Mouse (Mus musculus) thymus, postnatal 4 days (tissue): Measurements from ENCODE around the gene Rhbdd2.

Experiments used
- DNase-seq: peaks from one replicate; pipeline ENCODE4 v3.0.0; 2021

Gene Rhbdd2

DNA sequence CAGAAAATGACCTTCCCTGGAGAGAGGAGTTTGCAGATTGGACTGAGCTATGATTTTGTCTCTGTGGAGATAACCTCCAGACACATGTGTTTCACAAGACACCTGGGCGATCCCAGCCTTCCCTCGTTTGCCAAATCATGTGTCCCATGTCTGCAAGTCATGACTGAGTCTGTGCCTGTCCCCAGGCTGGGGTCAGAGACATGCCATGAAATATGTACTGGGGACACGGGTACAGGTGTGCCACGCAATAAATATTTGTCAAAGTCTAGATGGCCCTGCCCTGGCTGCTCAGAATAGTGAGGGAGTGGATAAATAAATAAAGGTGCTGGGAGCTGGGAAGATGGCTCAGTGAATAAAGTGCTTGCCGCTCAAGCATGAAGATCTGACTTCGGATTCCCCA is 13.6 kb downstream of the Rhbdd2 start:
- no peak for DNase-seq

DNA sequence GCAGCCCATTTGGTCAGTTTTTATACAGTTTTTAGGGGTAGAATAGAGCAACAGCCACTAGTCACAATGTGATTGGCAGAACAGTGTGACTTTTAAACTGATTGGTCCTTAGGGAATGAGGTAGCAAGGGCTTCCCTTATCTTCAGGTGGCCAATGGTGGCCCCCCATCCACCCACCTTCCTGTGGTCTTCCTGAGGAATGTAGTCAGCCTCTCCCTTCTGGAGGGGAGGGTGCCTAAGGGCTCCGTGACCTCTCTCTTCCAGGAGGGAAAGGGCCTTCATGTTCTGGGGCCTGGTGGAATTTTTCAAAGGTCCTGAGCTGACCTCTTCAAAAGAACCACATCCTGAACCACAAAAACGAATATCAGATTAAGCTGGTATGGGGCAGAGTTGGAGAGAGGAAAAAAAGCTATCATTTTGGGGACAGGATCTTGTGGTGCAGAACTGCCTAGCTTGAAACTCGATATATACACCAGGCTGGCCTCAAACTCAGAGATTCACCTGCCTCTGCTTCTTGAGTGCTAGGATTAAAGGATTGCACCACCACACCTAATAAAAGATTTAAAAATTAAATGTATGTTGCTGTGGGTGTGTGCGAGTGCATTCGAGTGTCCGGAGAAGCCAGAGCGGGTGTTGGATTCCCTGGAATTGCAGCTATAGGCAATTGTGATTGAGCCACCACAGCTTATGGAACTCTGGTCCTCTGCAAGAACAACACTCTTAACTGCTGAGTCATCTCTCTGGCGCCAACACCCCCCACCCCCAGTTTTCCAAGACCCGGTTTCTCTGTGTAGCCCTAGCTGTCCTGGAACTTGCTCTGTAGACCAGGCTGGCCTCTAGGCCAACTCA is 16.3 kb downstream of the Rhbdd2 start:
- DNase-seq, result no peak

DNA sequence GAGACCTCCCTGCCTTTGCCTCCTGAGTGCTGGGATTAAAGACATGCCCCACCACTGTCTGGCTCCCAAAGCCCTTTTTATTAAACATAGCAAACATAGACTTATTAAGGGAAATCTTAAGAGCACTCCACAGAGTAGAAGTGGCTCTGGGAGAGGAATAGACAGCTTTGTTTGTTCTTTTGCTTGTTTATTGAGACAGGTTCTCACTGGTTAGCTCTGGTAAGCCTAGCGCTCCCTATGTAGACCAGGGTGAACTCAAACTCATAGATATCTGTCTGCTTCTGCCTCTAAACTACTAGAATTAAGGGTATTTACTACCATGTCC is 16.9 kb downstream of the Rhbdd2 start:
- no peak for DNase-seq

DNA sequence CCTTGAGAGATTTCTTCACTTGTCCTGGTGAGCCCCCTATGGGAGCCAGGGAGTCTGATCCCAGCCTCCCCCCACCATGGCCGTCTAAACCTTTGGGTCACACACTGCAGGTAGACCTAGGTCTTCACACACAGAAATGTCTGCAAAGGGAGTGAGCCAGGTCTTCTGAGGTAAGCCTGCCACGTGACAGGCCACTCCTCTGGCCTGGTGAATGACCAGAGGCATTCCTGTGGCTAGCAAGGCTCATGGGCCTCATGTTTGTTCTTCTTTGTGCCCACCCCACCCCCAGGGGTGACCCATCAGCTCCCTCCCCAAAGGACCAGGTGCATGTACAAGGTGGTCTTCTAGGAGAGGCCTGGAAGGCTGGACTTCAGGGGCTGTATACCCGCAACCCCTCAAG is 19.1 kb downstream of the Rhbdd2 start:
- no peak for DNase-seq

DNA sequence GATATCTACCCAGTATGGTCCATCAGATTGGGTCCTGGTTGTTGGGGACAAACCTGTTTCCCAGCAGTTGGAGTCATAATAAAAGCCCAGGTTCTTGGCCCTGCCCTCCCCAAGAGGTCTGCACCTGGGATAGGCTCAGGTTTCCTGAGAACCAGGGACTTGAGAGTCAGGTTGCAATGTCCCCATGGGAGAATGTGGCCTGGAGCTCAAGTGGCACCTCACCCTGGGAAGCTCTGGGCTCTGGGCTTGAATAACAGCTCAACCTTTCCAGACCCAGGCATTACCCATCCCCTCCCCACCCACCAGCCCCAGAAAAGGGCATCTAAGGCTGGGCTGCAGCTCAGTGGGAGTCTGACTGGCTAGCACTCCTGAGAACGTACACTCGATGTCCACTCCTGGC is 20.8 kb downstream of the Rhbdd2 start:
- DNase-seq, result no peak

DNA sequence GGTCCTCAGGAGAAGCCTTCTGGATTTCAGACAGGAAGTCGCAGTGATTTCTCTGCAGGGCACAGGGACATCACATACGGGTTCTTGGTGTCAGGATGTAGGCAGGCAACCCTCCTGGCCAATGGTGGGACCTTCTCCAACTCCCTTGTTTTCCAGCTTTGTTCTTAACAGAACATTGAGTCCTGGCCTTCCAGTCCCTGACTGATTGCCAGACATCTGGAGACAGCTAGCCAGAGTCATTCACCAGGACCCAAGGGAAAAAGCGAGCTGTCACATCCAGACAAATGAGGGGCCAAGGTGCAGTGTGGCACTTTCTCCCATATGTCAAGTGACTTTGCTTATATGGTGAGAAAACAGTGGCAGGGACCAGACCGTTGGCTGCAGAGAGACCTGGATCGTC is 23.6 kb downstream of the Rhbdd2 start:
- DNase-seq, result no peak

DNA sequence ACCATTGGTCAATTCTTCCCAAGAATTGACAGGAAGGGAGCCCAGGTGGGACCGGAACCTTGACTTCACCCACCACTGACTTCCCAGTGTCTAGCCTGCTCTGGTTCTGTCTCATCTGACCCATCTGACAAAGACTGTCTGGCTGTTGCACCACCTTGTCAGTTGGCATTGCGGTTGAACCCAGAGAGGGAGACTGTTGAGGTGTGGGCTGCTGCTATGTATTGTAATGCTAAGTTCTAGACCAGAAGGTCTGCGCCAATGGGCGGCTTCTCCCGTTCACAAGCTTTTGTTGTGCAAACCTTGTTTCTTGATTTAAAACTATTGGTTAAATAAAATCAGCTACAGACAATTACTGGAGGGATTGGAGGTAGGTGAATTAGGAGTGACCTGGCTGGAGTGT is 24.7 kb downstream of the Rhbdd2 start:
- DNase-seq, result no peak

DNA sequence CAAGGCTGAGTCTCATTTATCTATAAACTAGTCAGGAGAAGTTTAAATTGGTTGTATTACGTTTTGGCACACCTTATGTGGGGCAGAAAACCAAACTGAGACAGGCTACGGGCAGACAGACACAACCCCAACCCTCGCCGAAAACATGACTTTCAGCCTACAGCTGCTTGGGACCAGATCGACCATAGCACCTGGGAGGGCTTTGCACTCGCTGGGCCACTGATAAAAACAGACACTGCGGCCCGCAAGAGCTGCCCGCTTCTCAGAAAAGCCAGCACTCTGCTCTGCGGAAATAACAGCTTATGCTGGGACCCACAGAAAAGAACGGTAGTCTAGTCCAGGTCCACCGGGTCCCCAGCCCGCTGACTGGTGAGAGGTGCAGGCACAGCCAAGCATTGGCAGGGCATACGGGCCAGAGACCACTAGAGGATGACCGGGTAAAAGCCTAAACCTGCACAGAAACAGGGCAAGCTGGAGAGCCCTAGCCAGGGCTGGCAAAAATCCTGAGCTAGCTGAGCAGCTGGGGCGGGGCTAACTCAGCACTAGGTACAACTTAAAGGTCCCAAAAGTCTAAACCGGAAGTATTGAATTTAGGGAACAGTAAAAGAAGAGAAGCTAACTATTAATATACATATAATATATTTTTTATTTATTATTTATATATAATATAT is 25.4 kb downstream of the Rhbdd2 start:
- no peak for DNase-seq

DNA sequence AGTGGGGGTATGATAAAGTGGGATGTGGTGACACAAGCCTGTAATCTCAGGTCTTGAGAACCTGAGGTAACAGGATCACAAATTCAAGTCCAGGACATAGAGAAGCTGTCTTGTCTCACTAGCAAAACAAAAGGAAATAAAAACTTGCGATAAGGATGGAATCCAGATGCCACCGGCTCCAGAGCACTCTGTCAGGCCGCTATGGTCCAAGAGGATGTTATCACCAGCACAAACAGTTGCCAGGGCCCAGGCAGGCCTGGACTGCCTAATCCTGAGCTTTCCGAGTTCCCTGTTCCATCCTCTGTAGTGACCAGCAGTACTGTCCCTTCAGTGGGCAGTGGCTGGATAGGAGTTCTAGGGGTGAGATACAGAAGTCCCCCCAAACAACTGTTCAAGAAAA is 27.5 kb downstream of the Rhbdd2 start:
- DNase-seq, result no peak

DNA sequence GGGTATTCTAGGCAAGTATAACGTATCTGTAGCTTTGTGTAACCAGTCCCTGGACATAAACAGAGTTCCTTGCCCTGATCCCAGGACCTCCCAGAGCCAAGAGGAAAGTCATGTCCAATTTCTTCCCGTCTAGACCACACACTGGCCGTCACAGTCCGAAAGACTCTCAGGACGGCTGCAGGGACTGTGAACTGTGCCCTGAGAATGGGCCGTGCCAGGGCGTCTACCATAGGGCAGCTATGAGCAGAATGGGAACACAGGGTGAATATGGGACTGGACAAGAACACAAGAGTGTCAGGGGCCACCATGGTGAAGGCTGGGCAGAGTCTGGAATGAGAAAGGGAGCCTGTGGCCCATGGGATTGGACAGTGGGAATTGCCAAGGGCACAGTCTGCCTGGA is 28.1 kb downstream of the Rhbdd2 start:
- DNase-seq, result no peak

DNA sequence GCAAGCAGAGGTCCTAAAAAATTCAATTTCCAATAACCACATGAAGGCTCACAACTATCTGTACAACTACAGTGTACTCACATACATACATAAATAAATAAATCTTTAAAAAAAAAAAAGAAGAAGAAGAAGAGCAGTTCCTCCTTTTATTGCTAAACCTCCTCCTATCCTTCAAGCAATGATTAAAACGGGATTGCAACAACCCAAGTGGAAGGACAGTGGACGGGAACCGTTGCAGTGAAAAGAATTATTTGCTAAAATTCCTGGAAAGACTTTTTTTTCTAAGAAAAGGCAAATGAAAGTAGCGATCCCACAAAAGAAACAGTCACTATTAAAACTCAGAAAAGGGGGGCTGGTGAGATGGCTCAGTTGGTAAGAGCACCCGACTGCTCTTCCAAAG is 34.5 kb downstream of the Rhbdd2 start:
- DNase-seq, result no peak

DNA sequence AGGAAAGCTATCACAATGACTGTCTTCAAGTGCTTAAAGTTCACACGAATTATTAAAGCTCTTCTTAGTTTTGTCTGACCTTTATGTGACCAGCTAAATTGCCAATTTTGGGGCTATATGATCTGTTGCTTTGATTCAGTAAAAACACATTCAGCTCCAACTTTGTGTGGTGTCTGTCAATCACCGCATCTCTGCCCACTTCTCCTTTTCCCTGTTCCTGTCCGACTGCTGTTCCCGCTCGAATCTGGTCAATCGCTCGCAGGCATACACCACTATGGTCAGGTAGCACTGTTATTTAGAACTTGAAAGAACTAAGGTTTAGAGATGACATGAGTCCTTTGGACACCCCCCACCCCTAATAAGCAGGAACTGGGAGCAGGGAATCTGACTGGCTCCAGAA is 35.7 kb downstream of the Rhbdd2 start:
- no peak for DNase-seq

DNA sequence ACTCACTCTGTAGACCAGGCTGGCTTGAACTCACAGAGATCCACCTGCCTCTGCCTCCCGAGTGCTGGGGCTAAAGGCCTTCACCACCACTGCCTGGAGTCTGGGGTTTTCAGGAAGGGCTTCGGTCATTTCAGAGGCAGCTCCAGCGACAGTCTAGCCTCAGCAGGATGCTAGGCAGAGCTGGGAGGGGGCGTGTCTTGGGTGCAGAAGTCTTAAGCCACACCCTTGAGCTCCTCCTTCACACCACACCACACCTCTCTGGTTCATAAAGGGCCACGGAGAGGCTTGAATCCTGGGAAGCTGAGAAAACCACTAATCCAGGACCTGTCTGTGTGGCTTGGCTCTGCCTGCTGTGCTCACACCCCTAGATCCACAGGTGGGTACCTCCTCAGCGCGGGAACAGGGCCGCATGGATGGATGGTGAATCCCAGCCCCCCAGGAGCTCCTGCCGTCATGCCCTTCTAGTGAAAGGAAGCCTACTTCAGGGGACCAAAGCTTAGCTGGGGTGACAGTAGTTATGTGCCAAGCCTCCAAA is 37.4 kb downstream of the Rhbdd2 start, which contains the start of gene Por:
Por (plus strand) TSS at position 293 of the 535 bp plus-strand sequence.
- peak; percentile 60 for DNase-seq

DNA sequence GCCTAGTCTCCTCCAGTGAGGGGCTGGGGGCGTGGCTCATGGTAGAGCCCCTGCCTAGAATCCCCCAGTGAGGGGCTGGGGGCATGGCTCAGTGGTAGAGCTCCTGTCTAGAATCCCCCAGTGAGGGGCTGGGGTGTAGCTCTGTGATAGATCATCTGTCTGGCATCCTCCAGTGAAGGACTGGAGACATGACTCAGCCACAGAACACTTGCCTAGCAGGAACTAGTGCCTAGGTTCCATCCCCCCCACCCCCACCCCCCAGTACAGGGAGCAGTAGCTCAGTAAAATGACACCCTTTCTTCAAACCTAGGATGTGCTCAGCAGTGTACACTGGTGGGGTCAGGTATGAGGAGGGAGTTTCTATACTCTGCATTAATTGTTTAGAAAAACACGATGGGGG is 38.5 kb downstream of the Rhbdd2 start:
- DNase-seq, result no peak

DNA sequence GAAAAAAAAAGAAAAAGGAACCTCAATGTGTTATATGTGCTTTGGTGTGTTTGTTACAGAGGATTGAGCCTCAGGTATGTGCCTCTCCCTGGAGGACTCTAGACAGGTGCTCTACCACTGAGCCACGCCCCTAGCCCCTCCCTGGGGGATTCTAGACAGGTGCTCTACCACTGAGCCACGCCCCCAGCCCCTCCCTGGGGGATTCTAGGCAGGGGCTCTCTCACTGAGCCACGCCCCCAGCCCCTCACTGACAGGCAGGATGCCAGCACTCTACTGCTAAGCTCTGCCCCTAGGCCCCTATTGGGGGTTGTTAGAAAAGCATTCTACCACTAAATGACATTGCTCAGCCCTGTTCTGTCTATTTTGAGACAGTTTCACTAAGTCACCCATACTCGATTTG is 40.1 kb downstream of the Rhbdd2 start:
- DNase-seq, result peak; percentile 35

DNA sequence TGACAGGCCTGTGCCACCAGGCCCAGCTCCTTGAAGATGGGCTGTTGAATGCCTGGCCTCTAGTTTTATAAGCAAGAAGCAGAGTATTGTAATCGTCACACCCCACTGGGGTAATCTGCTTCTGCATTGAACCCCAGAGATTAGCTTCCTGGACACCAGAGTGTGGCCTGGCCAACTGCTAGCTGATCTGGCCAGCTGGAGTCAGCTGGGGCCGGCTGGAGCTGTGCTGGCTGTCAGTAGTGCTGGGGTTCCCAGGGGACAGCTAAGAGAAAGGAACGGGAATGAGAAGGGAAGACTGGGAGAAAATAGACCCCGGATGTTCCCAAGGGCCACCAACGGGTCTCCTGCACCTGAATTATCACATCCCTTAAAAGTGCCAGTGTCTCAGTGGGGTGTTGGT is 40.6 kb downstream of the Rhbdd2 start:
- no peak for DNase-seq

DNA sequence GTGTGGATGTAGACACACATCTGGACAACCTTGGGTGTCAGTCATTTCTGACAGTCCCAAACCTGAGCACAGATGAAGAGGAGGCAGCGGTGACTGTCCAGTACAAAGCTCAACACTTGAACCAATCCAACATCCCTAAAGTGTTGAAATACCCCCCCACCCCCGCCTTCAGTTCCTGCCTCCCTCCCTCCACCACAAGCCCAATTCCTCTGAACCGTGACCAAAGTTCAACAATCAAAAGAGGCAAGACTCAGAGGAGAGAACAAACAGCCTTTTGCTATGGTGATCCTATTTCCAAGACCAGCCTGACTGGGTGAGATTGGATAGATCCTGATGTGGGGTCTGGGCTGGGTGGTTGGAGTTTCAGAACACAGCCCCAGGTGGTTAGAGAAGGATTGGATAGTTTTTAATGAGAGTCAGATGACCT is 41.9 kb downstream of the Rhbdd2 start:
- no peak for DNase-seq

DNA sequence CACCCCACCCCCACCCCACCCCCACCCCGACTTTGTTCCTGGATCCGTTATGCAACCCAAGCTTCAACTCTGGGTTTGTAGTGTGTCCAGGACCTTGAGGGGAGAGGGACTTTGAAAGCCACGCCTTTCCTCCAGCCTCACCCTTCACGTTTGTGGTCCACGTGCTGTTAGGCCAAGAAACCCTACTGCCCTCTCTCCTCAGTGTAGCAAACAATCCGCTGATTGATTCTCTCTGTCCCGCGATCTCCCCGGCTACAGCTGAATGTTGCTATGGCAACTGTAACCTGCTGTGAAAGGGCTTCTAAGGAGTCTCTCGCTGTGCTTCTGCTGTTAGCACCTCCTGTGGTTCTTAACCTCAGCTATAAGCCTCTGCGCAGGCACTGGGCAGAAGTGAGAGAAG is 42.4 kb downstream of the Rhbdd2 start:
- peak; percentile 39 for DNase-seq

DNA sequence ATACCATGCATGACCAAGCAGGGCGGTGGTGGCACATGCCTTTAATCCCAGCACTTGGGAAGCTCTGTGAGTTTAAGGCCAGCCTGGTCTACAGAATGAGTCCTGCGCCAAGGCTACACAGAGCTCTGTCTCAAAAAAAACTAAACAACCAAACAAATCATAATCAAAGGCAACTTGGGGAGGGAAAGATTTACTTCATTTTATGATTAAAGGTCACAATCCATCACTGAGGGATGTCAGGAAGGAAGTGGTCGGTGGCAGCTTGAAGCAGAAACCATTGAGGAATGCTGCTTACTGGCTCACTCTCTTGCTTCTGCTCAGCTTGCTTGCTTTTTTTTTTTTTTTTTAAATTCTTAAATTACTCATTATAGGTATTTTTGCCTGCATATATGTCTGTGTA is 44.3 kb downstream of the Rhbdd2 start:
- DNase-seq, result no peak

DNA sequence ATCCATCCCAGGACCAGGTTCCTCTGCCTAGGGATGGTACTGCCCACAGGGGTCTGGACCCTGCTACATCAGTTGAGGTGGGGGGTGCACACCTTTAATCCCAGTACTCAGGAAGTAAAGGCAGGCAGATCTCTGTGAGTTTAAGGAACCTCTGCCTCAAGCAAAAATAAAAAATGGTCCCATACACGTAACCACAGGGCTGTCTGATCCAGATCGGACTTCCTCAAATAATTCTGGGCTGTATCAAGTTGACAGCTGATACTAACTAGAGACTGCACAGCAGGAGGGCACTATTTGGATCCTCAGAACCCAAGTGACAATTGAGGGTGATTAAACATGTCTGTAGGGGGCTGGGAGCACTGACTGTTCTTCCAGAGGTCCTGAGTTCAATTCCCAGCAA is 44.8 kb downstream of the Rhbdd2 start:
- DNase-seq, result no peak

DNA sequence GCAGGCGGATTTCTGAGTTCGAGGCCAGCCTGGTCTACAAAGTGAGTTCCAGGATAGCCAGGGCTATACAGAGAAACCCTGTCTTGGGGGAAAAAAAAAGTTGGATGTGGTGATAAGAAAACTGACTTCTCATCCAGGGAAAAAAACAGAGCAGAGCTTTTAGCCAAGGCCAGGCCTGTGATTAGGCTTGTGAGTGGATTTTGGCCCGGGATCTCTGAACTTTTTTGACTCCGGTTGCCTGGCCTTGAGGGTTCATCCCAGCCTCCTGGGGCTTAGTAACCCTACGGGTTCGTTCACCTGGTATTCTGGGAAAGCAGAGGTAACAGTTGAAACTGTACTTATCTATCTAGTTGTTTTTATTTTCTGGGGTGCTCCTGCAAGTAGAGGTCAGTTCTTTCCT is 46.1 kb downstream of the Rhbdd2 start:
- DNase-seq, result no peak

DNA sequence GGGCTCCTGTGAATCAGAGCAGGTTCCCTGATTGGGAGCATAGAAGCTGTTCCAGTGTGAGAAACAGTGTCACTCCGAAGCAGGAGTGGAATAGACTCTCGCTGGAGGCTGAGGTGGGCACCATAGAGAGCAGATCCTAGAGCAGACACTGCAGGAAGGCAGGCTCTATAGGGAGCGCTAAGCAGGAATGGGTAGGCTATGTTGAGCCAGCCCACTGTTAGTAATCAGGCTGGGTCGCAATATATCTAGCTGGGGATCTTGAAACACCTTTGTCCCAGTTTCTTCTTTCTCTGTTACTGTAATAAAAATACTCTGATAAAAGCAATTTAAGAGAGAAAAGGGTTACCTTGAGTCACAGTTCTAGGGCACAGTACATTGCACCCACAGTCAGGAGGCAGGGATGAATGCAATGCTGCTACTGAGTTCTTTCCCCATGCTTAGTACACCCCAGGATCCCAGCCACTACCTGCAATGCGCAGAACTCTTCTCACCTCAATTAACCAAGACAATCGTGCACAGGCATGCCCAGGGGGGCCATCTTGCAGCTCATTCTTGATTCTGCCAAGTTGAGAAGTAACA is 48.6 kb downstream of the Rhbdd2 start:
- DNase-seq, result no peak

DNA sequence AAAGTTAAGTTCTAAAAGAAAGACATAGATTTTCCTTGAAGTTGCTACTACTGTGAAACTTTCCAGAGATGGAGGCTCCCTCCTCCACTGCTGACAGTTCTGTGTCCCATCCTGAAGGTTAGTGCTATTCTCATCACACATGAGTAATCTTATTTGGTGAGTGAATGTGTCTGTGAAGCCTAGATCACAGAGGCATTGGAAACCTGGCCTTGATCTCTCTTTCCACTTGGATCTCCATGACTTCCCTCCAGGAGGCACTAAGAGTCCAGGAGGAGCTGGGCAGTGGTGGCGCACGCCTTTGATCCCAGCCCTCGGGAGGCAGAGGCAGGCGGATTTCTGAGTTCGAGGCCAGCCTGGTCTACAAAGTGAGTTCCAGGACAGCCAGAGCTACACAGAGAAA is 49.6 kb downstream of the Rhbdd2 start:
- DNase-seq, result no peak

DNA sequence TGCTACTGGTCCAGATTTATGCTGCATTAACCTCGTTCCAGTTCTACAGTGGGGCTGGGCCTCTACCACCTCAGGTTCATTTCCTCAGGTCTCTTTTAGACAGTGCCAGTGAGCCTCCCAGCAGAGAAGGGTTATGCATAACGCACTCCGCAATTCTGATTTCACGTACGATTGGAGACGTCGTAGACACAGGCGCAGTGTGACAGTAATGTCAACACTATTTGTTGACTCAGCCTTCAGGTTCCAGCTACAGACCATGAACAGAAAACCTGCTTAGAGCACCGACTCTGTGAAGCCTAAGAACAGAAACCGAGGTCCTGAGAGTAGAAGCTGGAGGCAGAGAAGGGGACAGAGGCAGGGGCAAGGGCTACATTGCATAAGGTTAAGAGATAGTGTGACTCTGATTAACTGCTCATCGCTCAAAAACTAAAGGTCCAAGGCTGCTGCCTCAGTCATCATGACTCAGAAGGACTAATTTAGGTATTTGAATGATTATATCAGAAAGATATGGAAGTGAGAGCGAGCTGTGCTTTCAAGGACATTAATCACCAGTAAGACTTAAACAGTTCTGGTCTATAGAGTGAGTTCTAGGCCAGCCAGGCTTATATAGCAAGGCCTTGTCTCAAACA is 50.6 kb downstream of the Rhbdd2 start:
- DNase-seq, result no peak
